Mouse (Mus musculus): ENCODE data around the gene Nipa2.
"Not testable (repeated sequence)": the region's sequence is repeated elsewhere in the genome, so short reads cannot be mapped to it uniquely, and the experiment has no call there.

The Nipa2 gene

DNA sequence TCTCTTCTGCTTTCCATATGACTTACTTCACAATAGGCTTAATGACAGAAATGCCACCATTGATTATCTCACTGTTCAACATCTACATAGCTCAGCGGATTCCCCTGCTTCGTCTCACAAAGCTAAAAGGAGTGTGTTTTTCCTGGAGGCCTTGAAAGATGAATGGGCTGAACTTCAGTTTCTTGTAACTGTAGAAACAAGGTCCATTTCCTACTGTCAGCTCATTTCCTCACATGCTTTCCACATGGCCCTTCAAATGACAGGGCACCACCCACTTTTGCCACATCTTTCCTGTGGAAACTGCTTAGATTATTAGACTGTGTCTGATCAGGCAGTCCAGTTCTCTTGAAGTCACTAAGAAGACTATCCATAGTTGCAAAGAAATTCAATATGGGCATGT, 33.6 kb downstream of the Nipa2 start:
- no peak for DNase-seq

DNA sequence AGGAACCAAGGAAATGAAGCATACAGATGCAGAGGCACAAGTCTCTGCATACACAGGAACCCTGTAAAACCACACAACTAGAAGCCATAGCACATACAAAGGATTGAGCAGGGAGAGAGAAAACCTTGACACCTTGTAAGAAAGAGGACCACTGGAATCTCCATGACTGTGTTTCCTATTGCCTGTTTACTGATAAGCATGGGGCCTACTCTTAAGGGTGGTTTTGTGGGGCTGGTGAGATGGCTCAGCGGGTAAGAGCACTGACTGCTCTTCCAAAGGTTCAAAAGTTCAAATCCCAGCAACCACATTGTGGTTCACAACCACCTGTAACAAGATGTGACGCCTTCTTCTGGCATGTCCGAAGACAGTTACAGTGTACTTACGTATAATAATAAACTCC, 35.0 kb downstream of the Nipa2 start:
- DNase-seq = no peak

DNA sequence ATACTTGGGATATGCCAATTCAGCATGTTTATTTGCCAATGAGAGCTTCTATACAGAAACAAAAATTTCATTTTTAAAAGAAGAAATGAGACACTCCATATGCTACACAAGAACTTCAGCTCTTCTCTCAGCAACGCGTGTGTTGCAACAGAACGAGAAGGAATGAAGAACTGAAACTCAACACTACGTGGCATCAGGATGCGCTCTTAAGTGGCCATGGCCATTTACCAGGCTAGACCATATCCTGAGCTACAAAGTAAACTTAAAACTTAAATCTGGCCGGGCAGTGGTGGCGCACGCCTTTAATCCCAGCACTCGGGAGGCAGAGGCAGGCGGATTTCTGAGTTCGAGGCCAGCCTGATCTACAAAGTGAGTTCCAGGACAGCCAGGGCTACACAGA, 43.9 kb downstream of the Nipa2 start:
- not testable (repeated sequence) for DNase-seq

DNA sequence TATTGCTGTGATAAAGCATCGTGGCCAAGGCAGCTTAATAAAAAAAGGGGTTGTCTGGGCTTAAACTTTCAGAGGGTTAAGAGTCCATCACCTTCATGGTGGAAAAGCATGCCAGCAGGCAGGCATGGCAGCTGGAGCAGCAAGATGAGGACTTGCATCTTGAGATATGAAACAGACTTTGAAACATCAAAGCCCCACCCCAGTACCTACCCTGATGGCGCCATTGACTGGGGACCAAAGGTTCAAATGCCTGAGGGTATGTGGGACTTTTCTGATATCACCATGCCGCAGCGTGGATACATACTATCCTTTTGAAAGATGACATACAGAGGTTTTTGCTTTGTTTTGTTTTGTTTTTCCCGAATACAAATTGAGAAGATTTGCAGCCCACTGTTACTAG, 50.2 kb downstream of the Nipa2 start:
- no peak for DNase-seq

DNA sequence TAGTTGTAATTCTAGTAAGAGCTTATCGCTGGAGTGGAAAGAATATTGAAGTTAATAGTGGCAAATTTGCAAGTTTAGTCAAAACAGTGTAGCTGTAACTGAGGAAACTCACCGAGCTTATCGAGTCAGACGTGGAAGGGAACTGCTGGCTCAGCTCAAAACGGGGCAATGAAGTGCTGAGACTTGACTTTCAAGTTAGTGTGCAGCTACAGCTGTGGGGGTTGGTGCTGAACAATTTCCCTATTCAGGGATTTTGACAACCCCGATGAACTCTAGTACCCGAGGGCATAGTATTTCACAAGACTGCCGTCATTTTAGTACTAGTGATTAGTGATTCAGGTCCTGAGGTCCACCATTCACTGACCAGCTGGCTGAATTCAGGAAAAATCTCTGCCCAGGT, 50.9 kb downstream of the Nipa2 start:
- no peak for DNase-seq

DNA sequence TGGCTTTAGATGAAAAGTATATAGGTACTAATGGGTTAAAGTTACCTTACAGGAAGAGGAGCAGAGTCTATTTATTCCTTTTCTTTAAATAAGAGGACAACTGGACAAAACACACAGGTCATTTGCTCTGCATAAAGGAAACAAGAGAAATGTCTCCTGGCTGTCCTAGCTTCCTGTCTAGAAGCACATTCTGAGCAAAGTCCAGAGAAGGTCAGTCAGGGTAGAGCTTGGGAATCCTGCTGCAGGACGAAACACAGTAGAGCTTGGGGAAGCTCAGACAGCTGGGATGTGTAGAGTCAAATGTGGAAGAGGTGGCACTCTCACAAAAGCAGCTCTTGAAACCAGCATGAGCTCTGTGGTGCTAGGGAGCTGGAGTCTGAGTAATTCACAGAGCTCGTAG, 51.9 kb downstream of the Nipa2 start:
- no peak for DNase-seq

DNA sequence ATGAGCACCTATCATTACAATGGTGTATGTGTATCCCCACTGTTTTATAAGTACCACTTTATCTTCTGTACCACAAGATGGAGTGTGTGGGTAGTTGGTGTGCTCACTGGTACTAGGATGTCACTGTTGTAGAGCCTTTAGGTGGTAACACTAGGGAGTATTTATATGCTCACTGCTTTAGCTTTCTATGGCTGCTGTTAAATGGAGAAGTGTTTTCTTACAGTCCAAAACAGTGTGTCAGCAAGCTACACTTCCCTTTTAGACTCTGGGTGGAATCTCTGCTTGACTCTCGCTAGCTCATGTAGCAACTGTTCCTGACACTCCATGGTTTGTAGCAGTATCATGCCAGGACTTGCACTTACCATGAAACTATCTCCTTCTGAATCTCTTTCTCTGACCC, 52.8 kb downstream of the Nipa2 start:
- DNase-seq = no peak

DNA sequence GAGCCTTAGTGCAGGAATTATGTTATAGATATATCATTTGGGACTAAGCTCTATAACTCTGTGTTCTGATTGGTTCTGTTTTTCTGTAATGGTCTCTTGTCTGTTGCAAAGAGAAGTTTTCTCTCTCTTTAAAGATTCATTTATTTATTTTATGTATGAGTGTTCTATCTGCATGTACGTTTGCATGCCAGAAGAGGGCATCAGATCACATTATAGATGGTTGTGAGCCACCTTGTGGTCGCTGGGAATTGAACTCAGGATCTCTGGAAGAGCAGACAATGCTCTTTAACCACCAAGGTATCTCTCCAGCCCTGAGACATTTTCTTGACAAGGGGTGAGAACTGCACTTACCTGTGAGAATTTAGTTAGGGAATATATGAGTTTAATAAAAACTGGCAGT, 56.8 kb downstream of the Nipa2 start:
- no peak for DNase-seq

DNA sequence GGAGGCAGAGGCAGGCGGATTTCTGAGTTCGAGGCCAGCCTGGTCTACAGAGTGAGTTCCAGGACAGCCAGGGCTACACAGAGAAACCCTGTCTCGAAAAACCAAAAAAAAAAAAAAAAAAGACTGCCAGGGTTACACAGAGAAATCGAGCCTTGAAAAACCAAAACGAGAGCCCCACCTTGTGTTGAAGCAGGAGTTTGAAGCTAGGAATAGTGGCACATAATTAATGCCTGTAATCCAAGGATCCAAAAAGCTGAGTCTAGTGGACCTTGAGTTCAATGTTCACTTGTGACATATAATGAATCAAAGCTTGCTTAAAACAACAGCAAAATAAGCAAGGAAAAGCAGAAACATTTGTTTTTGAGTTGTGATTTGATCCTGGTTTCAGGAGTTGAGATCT, 58.5 kb downstream of the Nipa2 start:
- DNase-seq = no peak

DNA sequence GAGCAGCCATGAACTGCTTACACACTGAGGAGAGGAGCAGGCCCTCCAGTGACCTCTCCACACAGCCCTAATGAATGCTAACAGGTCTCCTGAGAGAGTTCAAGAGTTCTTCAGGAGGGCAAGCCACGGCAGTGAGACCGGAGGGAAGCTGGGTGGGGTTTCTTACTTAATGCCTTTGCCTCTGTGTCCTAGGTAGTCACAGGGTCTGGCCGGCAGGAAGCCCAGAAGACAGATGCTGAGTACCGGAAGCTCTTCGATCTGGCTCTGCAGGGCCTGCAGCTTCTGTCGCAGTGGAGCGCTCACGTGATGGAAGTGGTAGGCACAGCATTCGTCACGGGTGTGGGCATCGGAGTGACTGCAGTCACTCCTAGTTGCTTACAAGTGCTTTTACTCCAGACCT, 70.5 kb downstream of the Nipa2 start:
- no peak for DNase-seq

DNA sequence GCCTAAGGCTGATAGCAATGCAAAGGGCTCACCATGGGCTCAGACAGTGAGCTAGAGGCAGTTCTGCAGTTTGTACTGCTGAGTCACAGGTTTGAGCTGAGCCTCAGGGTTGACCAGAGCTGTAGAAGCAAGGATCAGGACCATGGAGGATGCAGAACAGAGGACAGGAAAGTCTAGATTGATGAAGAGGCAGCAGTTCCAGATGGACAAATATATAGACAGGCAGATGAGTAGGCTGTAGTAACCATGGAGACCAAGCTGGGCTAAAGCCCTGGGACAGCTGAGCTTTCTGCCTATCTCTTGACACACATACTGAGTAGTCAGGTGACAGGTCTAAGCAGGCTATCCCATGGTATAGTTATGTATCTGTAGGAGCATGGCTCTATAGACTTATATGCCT, 71.5 kb downstream of the Nipa2 start:
- DNase-seq = no peak

DNA sequence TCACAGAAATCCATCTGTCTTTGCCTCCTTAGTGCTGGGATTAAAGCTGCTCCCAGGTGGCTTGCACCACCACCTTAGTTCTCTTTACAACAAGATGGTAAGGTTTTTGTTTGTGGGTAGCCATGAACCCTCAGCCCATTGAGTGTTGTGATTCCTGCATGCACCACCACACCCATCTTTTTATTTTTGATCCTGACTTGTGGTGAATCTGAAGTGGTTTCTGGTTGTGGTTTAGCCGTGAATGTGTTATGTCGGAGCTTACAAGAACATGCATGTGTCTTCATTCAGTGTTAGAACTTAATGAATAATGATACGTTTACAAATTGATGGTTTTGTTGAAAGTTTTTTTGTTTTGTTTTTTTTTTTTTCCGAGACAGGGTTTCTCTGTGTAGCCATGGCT, 72.3 kb downstream of the Nipa2 start:
- no peak for DNase-seq

DNA sequence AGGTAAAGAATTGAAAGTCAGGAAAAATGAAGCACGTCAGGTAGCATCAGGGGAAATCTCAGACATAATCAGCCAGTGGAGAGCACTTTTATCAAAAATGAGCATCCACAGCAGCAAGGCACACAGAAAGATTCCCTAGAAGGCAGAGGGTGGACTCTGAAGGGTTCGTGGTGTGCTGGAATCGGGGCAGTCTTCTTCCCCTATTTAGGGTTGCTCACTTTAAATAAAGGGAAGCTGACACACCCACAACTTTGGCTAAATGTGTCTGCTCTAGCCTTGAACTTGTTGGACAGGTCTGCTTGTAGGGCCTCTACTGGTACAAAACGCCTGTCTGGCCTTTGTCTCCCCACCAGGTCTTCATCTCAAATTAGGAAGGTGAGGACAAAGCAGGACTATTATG, 73.7 kb downstream of the Nipa2 start:
- no peak for DNase-seq

All from cerebellum, adult 11 months (tissue).